Mouse (Mus musculus) C2C12 (cell line): Measurements from ENCODE around the gene Rexo4. TPM values are rescaled to one million over a fixed set of nuclear protein-coding genes. Genes with fewer than 3 reads are reported as not detected.

Experiments
- H3K27me3 ChIP-seq: one replicate; pipeline ENCODE4 v1.6.1; 2011; ENCODE audit not compliant: control insufficient read depth, insufficient read depth, insufficient read length
- H3K36me3 ChIP-seq: one replicate; pipeline ENCODE4 v1.6.1; 2011; ENCODE audit not compliant: control insufficient read depth, insufficient read depth
- H3K4me3 ChIP-seq: one replicate; pipeline ENCODE4 v1.5.1; 2011; ENCODE audit warnings: mild to moderate bottlenecking, control low read depth; ENCODE audit not compliant: poor library complexity, insufficient read depth, severe bottlenecking
- H3K79me2 ChIP-seq: one replicate; pipeline ENCODE4 v1.6.1; 2011; ENCODE audit not compliant: control insufficient read depth, insufficient read depth
- H3K79me3 ChIP-seq: one replicate; pipeline ENCODE4 v1.6.1; 2011; ENCODE audit warnings: low read depth, control low read depth
- H3ac ChIP-seq: one replicate; pipeline ENCODE3; 2011; ENCODE audit warnings: low read depth; ENCODE audit not compliant: control insufficient read depth, insufficient read length
- CEBPB ChIP-seq: IDR thresholded peaks from one replicate; pipeline ENCODE4 v1.6.1; 2011; ENCODE audit warnings: low read depth, mild to moderate bottlenecking, control low read depth, moderate library complexity
- CTCF ChIP-seq: IDR thresholded peaks from one replicate; pipeline ENCODE4 v1.5.1; 2011; ENCODE audit not compliant: control insufficient read depth, insufficient read depth, insufficient read length
- FOSL1 ChIP-seq: IDR thresholded peaks from one replicate; pipeline ENCODE4 v1.8.0; 2011; ENCODE audit warnings: mild to moderate bottlenecking, low read length; ENCODE audit not compliant: poor library complexity, insufficient read depth, severe bottlenecking
- MAX ChIP-seq: IDR thresholded peaks from one replicate; pipeline ENCODE4 v1.6.1; 2011; ENCODE audit warnings: mild to moderate bottlenecking, control low read depth
- MYOD1 ChIP-seq: IDR thresholded peaks from one replicate; pipeline ENCODE4 v1.6.1; 2011; ENCODE audit warnings: low read depth; ENCODE audit not compliant: control insufficient read depth, insufficient read length
- MYOG ChIP-seq: IDR thresholded peaks from one replicate; pipeline ENCODE4 v1.6.1; 2011; ENCODE audit not compliant: control insufficient read depth, insufficient read length; ENCODE audit errors: extremely low read depth
- USF1 ChIP-seq: IDR thresholded peaks from one replicate; pipeline ENCODE4 v1.6.1; 2011; ENCODE audit warnings: low read depth, mild to moderate bottlenecking, control low read depth, moderate library complexity
- polyA plus RNA-seq: library from polyadenylated mRNA; unstranded; fragments of >200 nt; fragmentation: generic; extraction: Trizol; gene quantifications from one replicate; pipeline ENCODE4 v1.2.1, GENCODE M21; 2012; ENCODE audit warnings: missing spikeins

Rexo4 gene
- polyA plus RNA-seq, 1 experiment: 30.0 TPM

DNA sequence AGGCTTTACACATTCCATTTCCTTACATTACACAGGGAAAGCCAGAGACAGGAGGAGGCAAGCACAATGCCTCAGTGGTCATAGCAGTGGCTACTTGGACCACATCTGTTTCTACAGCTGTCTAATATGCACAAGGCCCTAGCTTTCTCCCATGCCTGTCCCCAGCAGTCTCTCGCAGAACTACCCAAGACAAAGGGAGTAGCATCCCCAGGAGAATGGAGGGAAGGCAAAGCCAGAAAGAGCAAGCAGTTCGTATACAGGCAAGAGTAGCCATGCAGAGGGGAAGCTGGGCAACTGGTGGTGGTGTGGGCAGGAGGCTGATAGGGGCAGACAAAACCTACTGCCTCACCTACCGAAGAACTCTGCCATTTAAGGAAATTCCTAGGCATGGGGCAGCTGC, 57.8 kb downstream of the Rexo4 start:
- Histone ChIP-seq H3K4me3 (no peak overlapping the region), H3ac (no peak overlapping the region), H3K79me2 (peaks cover 100% of the 10 kb centered on the region), H3K36me3 (peaks cover 53% of the 10 kb centered on the region), H3K27me3 (no peaks in the 10 kb centered on the region), H3K79me3 (peaks cover 61% of the 10 kb centered on the region)
- TF ChIP-seq FOSL1 (no peak), CEBPB (no peak), CTCF (no peak), MYOG (no peak), USF1 (no peak), MYOD1 (no peak), MAX (no peak)

DNA sequence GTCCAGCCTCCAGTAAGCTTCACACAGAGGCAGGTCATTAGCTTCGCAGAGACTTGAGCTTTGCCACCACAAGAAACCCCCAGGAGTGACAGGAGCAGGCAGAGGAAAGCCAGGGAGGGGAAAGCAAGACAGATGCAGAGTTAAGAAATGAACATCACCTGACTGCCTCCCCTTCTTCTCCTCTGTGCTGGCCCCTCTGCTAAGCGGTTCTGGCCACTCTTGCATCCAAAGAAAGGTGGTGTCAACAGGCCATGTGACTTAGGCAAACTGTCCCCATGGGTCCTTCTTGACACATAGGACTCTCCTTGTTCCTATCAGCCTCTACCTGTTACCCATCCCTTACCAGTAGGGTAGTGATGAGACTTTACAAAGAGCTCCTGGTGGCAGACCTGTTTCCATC, 58.2 kb downstream of the Rexo4 start:
- peaks cover 61% of the 10 kb centered on the region for H3K79me3 ChIP-seq
- H3K27me3 ChIP-seq: no peaks in the 10 kb centered on the region
- TF ChIP-seq MYOG (no peak), FOSL1 (no peak), CEBPB (no peak), USF1 (no peak), MYOD1 (no peak), MAX (no peak)
- peaks cover 100% of the 10 kb centered on the region for H3K79me2 ChIP-seq
- peaks cover 49% of the 10 kb centered on the region for H3K36me3 ChIP-seq
- H3K4me3 ChIP-seq: no peak overlapping the region
- H3ac ChIP-seq: no peak overlapping the region

Other genes with a start within 250 kb of the Rexo4 start
- gene Abo, start 99.4 kb downstream of the Rexo4 start, polyA plus RNA-seq: not detected
- 20.1 TPM for gene Surf6, start 61.5 kb downstream of the Rexo4 start, polyA plus RNA-seq
- 71.0 TPM for gene Med22, start 53.7 kb downstream of the Rexo4 start, polyA plus RNA-seq
- gene Rpl7a, start 53.6 kb downstream of the Rexo4 start, polyA plus RNA-seq: 3,080 TPM
- 42.6 TPM for gene Surf2, start 48.0 kb downstream of the Rexo4 start, polyA plus RNA-seq
- 40.8 TPM for gene Surf1, start 47.9 kb downstream of the Rexo4 start, polyA plus RNA-seq
- 165 TPM for gene Surf4, start 30.5 kb downstream of the Rexo4 start, polyA plus RNA-seq
- gene Stkld1, start 30.3 kb downstream of the Rexo4 start, polyA plus RNA-seq: not detected
- 0.09 TPM for gene Adamts13, start 9.0 kb upstream of the Rexo4 start, polyA plus RNA-seq
- 18.4 TPM for gene Cacfd1, start 45.5 kb upstream of the Rexo4 start, polyA plus RNA-seq
- gene Slc2a6, start 63.6 kb upstream of the Rexo4 start, polyA plus RNA-seq: 0.55 TPM
- gene Mymk, start 107.8 kb upstream of the Rexo4 start, polyA plus RNA-seq: 3.8 TPM
- gene Adamtsl2, start 115.0 kb upstream of the Rexo4 start, polyA plus RNA-seq: 0.04 TPM
- not detected for gene Fam163b, start 178.1 kb upstream of the Rexo4 start, polyA plus RNA-seq
- 0.06 TPM for gene Dbh, start 200.8 kb upstream of the Rexo4 start, polyA plus RNA-seq